Mouse (Mus musculus) G1E (cell line): ENCODE measurements around the gene Klrk1. TPM values are rescaled to one million over a fixed set of nuclear protein-coding genes. Genes with fewer than 3 reads are reported as not detected.
"Not testable (repeated sequence)": the region's sequence is repeated elsewhere in the genome, so short reads cannot be mapped to it uniquely, and the experiment has no call there.

Experiments used
- ATAC-seq: 2 replicates; pipeline ENCODE4 v1.8.0; 2016; ENCODE audit warnings: mild to moderate bottlenecking; ENCODE audit not compliant: insufficient number of reproducible peaks, poor library complexity, low FRiP score, severe bottlenecking; ENCODE audit errors: extremely low read depth
- DNase-seq: peaks from one replicate; pipeline ENCODE4 v3.0.0; 2012; ENCODE audit warnings: low spot score
- H3K27me3 ChIP-seq: 2 replicates; pipeline ENCODE4 v1.6.1; 2012; ENCODE audit warnings: mild to moderate bottlenecking, low read length, inconsistent platforms; ENCODE audit not compliant: insufficient read depth
- H3K36me3 ChIP-seq: replicated peaks from 2 replicates; pipeline ENCODE3; 2012; ENCODE audit warnings: mild to moderate bottlenecking, inconsistent platforms
- H3K4me1 ChIP-seq: 2 replicates; pipeline ENCODE4 v1.6.1; 2012; ENCODE audit warnings: low read depth, low read length, inconsistent platforms, mixed read lengths; ENCODE audit not compliant: insufficient read depth
- H3K4me3 ChIP-seq: 2 replicates; pipeline ENCODE4 v1.5.1; 2012; ENCODE audit warnings: low read depth, mild to moderate bottlenecking, inconsistent platforms, low read length, moderate library complexity, mixed read lengths
- H3K9me3 ChIP-seq: replicated peaks from 2 replicates; pipeline ENCODE4 v1.6.1; 2012; ENCODE audit warnings: inconsistent platforms
- CTCF ChIP-seq: IDR thresholded peaks from 2 replicates; pipeline ENCODE4 v1.5.1; 2012; ENCODE audit warnings: low read depth, low read length, inconsistent platforms, mixed read lengths
- GATA1 ChIP-seq: IDR thresholded peaks from 2 replicates; pipeline ENCODE4 v1.6.1; 2012; ENCODE audit warnings: borderline replicate concordance, low read length, inconsistent platforms, mixed read lengths
- GATA2 ChIP-seq: IDR thresholded peaks from 2 replicates; pipeline ENCODE4 v1.6.1; 2012; ENCODE audit warnings: low read depth, low read length, inconsistent platforms, borderline replicate concordance
- POLR2AphosphoS5 ChIP-seq: IDR thresholded peaks from 2 replicates; pipeline ENCODE4 v1.6.1; 2012; ENCODE audit warnings: low read depth, low read length, inconsistent platforms; ENCODE audit not compliant: insufficient replicate concordance
- TAL1 ChIP-seq: conservative IDR thresholded peaks from 2 replicates; pipeline ENCODE4 v1.6.1; 2012; ENCODE audit warnings: low read depth, low read length, inconsistent platforms, mixed read lengths
- polyA plus RNA-seq: library from polyadenylated mRNA; stranded (reverse); fragments of >175 nt; gene quantifications from 2 replicates; pipeline ENCODE4 v1.2.3, GENCODE M21; 2012
- total RNA-seq, 2 experiments: library from RNA; stranded (forward) in 1 of 2; stranded (reverse) in 1 of 2; fragments of 200-1000 nt in 1 of 2; fragments of >200 nt in 1 of 2; fragmentation: Nextera tagmentation in 1 of 2; gene quantifications; 2 replicates each; pipeline ENCODE4 v1.2.3; 2014 to 2017

The Klrk1 gene
- total RNA-seq (2014; fragmentation: Nextera tagmentation) (not detected in 2 replicates), total RNA-seq (2017) (0.12 and 0.38 TPM in 2 replicates), polyA plus RNA-seq (not detected in 2 replicates)

GRCm38 (mm10) chr6:129623735-129624134 is at the start of gene Klrk1:
Klrk1 (minus strand) TSS chr6:129623864.
- no peaks in the 10 kb centered on the region for H3K4me1 ChIP-seq
- H3K36me3 ChIP-seq, result no peaks in the 10 kb centered on the region
- H3K9me3 ChIP-seq, result no peaks in the 10 kb centered on the region
- no peak within 1 kb of the TSS for H3K4me3 ChIP-seq
- no peaks in the 10 kb centered on the region for H3K27me3 ChIP-seq
- no peak for DNase-seq
- ATAC-seq, result no peak
- no peak for TF ChIP-seq POLR2AphosphoS5
- no peak for TF ChIP-seq GATA1
- no peak for TF ChIP-seq GATA2
- no peak for TF ChIP-seq CTCF
- no peak for TF ChIP-seq TAL1

GRCm38 (mm10) chr6:129661301-129661700 is 37.6 kb upstream of the Klrk1 start:
- not testable (repeated sequence) for H3K36me3 ChIP-seq, H3K4me3 ChIP-seq, DNase-seq, H3K27me3 ChIP-seq, ATAC-seq, H3K4me1 ChIP-seq, H3K9me3 ChIP-seq

GRCm38 (mm10) chr6:129660589-129660988 is 36.9 kb upstream of the Klrk1 start, which contains the start of gene Klrc2:
Klrc2 (minus strand) TSS chr6:129660689.
- H3K9me3 ChIP-seq, ATAC-seq, H3K4me1 ChIP-seq, DNase-seq, H3K4me3 ChIP-seq, H3K36me3 ChIP-seq, H3K27me3 ChIP-seq: not testable (repeated sequence)

- not testable (repeated sequence) for H3K36me3 ChIP-seq, H3K4me3 ChIP-seq, ATAC-seq, DNase-seq, H3K27me3 ChIP-seq, H3K9me3 ChIP-seq, H3K4me1 ChIP-seq
Observed at GRCm38 (mm10) chr6:129644054-129644453, 20.4 kb upstream of the Klrk1 start.

DNA sequence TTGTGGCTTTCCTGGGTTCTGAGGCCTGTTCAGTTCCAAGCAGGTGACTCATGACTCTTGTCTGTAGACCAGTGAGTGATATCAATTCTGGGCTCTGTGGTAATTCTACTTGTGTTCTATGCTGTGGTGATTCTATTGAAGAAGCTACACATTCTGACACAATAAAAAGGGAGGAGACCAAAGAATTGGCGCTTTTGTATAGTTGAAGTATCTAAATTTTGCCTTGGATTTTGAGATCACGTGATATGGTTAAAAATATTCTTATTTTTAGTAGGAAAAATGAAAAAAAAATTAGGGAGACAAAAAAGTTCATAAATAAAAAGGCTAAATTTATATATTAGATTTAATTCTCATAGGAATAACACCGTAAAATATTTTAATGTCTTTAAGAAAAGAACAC is 19.6 kb upstream of the Klrk1 start, which contains the start of gene Klrc3:
Klrc3 (minus strand) TSS at position 101 of the 400 bp plus-strand sequence.
- not testable (repeated sequence) for ATAC-seq, DNase-seq, H3K4me1 ChIP-seq

GRCm38 (mm10) chr6:129631046-129631445 is 7.4 kb upstream of the Klrk1 start:
- not testable (repeated sequence) for H3K4me3 ChIP-seq, H3K9me3 ChIP-seq, H3K36me3 ChIP-seq, H3K4me1 ChIP-seq, ATAC-seq, H3K27me3 ChIP-seq, DNase-seq

More for the DNA sequence above, 19.6 kb upstream of the Klrk1 start, which contains the start of gene Klrc3:
- H3K27me3 ChIP-seq, H3K36me3 ChIP-seq, H3K9me3 ChIP-seq, H3K4me3 ChIP-seq: not testable (repeated sequence)

GRCm38 (mm10) chr6:129608372-129608771 is 15.3 kb downstream of the Klrk1 start:
- no peak for TF ChIP-seq GATA1
- no peak for TF ChIP-seq GATA2
- TF ChIP-seq CTCF, result no peak
- no peak for TF ChIP-seq TAL1
- no peak for TF ChIP-seq POLR2AphosphoS5
- Histone ChIP-seq H3K36me3 (no peaks in the 10 kb centered on the region), H3K27me3 (no peaks in the 10 kb centered on the region), H3K4me1 (no peaks in the 10 kb centered on the region), H3K4me3 (no peak overlapping the region), H3K9me3 (no peaks in the 10 kb centered on the region)
- ATAC-seq (no peak), DNase-seq (no peak)

DNA sequence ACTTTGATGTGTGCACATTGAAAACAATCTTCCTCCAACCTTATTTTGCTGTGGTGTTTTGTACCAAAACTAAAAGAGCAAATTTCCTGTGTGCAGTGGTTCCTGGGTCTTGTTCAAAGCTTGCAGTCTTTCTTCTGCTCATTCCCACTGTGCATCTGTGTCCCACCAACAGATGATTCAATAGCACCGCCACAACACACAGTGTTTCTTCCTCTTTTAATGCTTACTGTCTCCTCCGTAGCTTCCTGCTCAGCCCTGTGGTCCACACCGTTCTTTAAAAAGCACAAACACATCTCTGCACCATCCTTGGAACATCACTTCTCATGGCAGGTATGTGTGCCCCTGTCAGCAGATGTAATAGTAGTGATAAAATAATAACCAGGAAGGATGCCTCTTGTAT is 32.2 kb downstream of the Klrk1 start, which contains the start of gene Klrd1:
Klrd1 (plus strand) TSS at position 275 of the 400 bp plus-strand sequence.
- Histone ChIP-seq H3K4me3 (no peak within 1 kb of the TSS), H3K36me3 (no peaks in the 10 kb centered on the region)
- no peak for DNase-seq

More for the DNA sequence above, 32.2 kb downstream of the Klrk1 start, which contains the start of gene Klrd1:
- no peaks in the 10 kb centered on the region for H3K4me1 ChIP-seq
- no peak for ATAC-seq
- H3K9me3 ChIP-seq, result no peaks in the 10 kb centered on the region
- H3K27me3 ChIP-seq, result no peaks in the 10 kb centered on the region
- no peak for TF ChIP-seq CTCF
- no peak for TF ChIP-seq GATA1
- no peak for TF ChIP-seq POLR2AphosphoS5
- TF ChIP-seq TAL1, result no peak
- TF ChIP-seq GATA2, result no peak
